Mouse (Mus musculus) layer of hippocampus, adult 8-10 months (tissue): ENCODE measurements around the gene Slc22a20. TPM values are rescaled to one million over a fixed set of nuclear protein-coding genes. Genes with fewer than 3 reads are reported as not detected.

ENCODE experiments used
- DNase-seq, 2 experiments: peaks; one replicate each; pipeline ENCODE4 v3.0.0; 2022; ENCODE audit warnings: low spot score in 2 of 2
- total RNA-seq, 4 experiments: library from RNA; stranded (reverse); gene quantifications; 2 replicates each; pipeline ENCODE4 v1.2.4; 2022

Slc22a20 gene
- total RNA-seq, 4 experiments from 2014 or later = not detected

DNA sequence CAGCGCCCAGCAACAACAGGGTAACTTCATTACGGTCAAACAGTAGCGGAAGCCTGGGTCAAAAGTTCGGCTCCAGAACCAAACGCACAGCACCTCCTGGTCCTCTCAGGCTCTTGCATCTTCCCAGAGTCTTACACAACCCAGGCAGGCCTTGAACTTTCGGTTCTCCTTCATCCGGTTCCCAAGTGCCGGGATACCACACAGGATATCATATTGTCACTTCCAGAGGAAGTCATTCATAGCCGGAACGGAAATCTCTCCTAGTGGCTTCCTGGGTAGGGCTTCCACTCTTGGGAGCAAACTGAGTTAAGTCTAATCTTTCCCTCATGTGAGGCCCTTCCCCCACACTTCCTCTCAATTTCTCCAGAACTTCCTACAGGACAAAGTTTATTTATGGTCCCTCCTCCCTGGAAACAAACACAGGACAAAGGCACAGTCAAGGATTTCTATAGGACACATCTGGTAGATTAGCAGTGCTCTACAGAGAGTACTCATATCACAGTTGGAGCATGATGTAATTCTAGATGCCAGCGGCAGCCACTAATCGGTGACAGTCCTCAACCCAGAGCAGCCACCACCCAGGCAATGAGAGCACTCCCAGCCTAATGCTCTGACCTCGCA, 33.8 kb downstream of the Slc22a20 start:
- no peak for DNase-seq

GRCm38 (mm10) chr19:5951631-5952030, 34.3 kb downstream of the Slc22a20 start:
- DNase-seq = no peak

- DNase-seq = no peak
These were observed 35.7 kb downstream of the Slc22a20 start for GRCm38 (mm10) chr19:5950218-5950617.

GRCm38 (mm10) chr19:5945891-5946290, 40.1 kb downstream of the Slc22a20 start:
- DNase-seq = no peak

- peak; percentile 51 to 64 for DNase-seq
These were observed 40.9 kb downstream of the Slc22a20 start for GRCm38 (mm10) chr19:5945027-5945426.

DNA sequence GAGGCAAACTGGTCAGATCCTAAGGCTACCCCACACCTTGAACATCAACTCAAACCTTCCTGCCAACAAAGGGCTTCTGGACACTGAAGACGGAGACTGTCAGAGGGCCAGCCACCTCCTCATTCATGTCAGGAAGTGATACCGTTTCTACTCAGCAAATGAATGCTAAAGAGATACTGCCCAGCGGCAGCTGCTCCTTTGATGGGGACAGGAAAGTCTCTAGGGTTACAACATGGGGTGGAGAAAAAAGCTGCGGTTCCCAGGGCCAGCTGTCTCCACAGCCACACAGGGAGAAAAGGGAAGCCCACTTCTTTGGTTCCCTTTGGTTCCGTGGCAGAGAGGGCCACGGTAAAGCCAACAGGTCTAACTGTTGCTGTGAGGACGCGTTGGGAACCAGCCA, 41.8 kb downstream of the Slc22a20 start:
- no peak for DNase-seq

- DNase-seq = no peak
These were observed 42.5 kb downstream of the Slc22a20 start for GRCm38 (mm10) chr19:5943404-5943803.

- DNase-seq = no peak
These were observed 43.4 kb downstream of the Slc22a20 start for GRCm38 (mm10) chr19:5942581-5942980.

- DNase-seq = no peak
These were observed 45.3 kb downstream of the Slc22a20 start for GRCm38 (mm10) chr19:5940656-5941055.

DNA sequence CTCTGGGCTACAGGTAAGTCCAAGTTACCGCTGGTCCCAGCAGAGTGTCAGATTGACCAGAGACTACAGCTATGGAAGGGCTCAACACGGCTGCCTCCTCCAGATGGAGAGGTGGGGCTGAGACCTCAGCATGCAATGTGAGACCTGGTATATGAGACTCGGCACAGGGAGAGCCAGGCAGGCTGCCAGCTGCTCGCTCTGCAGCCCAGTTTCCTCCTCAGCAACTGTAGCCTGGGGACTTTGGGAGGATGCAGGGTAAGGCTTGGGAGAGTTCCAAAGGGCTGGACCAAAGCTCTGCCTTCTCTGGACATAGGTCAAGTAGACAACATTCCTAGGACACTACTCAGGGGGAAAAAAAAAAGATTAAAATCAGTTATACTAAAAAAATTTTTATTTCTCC, 45.8 kb downstream of the Slc22a20 start:
- DNase-seq = peak in 1 of 2 experiments; percentile 19

- DNase-seq = no peak
These were observed 46.2 kb downstream of the Slc22a20 start for GRCm38 (mm10) chr19:5939715-5940114.

- DNase-seq = no peak
These were observed 47.4 kb downstream of the Slc22a20 start for GRCm38 (mm10) chr19:5938516-5938915.

DNA sequence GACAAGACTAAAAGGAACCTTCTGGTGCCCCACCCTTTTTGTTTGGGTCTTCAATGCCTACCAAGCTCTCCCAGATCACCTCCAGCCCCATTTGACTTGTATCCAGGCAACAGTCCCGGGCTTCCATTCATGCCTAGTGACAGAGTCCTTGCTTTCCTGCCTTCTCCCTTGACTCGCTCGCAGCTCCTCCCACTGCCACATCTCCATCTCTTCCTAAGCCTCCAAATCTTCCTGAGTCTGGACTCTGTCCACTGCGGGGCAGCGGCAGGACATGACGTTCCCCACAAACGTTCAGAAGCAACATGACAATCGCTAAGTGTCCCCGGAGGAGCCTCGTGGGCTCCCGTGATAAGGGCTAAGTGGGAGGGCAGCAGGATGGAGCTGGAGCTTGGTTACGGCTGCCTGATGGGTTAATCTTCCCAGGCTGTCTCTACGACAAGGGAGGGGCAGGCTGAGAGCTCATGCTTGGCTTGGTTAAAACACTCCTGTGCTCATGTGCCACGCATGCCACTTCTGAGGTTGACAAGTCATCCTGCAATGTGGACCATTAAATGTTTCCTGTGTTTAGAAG, 48.0 kb downstream of the Slc22a20 start:
- DNase-seq = no peak

- no peak for DNase-seq
These were observed 48.7 kb downstream of the Slc22a20 start for GRCm38 (mm10) chr19:5937095-5937835.

- DNase-seq = no peak
These were observed 50.3 kb downstream of the Slc22a20 start for GRCm38 (mm10) chr19:5935691-5936090.

DNA sequence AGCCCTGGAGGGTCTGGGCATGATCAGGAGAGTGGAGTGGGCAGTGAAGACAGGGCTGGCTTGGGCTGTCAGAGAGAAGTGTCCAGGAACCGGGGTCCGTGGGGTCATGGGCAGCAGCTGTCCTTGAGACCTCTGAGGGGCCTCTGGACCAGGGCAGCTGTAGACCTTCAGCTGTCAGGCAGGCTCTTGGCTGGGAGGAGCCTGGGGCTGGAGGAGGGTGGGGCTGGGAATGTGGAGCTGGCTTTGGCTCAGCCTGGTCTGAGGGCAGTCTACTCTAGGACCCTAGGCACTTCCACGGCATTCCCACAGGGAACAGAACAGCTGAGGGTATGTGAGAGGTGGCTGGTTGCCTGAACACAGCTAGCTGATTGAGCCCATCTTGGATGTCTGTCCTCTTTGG, 50.7 kb downstream of the Slc22a20 start:
- no peak for DNase-seq

DNA sequence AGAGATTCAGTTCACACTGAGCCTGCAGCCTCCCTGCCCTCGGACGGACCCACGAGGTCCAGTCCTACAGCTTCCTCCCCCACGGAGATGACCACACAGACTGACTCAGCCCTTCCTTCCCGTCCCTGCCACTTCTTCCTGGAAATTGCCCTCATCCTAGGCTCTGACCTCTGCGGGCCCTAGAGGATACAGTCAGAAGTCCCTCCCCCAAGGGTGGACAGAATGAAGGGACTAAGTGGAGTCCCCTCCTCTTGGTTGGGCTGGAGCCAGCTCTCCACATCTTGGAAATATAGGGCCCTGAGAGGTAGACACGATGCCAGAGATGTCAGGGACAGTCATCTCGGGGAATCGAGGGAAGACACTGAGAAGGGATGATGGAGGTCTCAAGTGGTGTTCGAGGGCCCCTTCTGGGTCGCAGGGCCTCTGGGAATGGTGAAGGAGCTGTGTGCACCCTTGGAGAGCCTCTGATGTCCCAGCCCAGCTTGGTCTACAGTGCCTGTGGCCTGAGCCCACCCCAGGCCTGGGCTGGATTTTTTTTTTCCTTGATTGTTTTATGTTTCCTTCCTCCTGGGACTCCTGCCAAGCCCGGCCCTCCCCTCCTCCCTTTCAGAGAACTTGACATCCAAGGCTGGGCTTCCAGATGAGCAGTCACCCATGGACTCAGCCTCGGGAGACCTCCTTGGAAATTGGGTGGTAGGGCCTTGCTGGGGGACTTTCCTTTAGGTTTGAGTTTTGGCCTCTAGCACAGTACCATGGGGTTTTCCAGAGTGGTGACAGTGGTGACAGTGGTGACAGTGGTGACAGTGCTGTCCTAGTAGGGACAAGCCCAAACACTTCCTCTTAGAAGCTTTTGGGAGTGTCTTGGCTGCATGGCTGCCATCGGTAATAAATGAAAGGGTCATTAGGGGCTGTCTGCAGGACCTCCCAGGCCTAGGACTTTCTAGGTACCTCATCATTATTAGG, 56.0 kb downstream of the Slc22a20 start:
- DNase-seq = no peak

- DNase-seq = no peak
These were observed 57.4 kb downstream of the Slc22a20 start for GRCm38 (mm10) chr19:5928546-5928945.

DNA sequence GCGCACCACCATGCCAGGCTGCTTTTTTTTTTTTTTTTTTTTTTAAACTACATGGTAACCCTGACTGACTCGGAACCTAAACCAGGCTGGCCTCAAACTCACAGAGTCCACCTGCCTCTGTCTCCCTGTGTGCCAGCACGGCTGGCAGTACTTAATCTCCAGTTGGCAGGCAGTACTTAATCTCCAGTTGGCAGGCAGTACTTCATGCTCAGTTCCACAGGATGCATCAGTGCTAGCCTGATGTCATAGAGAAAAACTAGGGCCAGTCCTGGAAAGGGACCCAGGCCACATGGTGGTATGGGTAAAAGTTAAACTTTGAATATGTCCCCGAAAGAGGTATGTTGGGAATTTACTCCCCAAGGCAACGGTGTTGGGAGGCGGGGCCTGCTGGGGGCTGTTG, 57.8 kb downstream of the Slc22a20 start:
- no peak for DNase-seq

- DNase-seq = no peak
These were observed 58.4 kb downstream of the Slc22a20 start for GRCm38 (mm10) chr19:5927532-5927931.

DNA sequence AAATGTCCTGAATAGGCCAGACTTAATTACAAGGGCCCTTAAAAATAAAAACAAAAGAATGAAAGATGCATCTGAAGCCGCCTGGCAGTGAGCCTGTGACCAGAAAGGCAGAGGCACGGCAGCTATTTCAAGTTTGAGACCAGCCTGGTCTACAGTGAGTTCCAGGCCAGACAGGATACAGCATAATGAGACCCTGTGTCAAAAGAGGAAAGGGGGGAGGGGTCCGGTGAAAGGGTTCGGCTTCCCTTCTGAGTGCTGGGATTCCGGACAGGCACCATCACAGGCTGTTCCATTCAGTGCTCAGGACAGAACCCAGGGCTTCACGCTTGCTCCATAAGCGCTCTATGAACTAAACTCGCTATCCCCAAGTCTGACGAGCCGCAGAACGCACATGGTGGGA, 58.9 kb downstream of the Slc22a20 start:
- DNase-seq = no peak
